Mouse (Mus musculus): ENCODE results near the gene Rhoc.
"Not testable (repeated sequence)": the region's sequence is repeated elsewhere in the genome, so short reads cannot be mapped to it uniquely, and the experiment has no call there.

Rhoc gene

DNA sequence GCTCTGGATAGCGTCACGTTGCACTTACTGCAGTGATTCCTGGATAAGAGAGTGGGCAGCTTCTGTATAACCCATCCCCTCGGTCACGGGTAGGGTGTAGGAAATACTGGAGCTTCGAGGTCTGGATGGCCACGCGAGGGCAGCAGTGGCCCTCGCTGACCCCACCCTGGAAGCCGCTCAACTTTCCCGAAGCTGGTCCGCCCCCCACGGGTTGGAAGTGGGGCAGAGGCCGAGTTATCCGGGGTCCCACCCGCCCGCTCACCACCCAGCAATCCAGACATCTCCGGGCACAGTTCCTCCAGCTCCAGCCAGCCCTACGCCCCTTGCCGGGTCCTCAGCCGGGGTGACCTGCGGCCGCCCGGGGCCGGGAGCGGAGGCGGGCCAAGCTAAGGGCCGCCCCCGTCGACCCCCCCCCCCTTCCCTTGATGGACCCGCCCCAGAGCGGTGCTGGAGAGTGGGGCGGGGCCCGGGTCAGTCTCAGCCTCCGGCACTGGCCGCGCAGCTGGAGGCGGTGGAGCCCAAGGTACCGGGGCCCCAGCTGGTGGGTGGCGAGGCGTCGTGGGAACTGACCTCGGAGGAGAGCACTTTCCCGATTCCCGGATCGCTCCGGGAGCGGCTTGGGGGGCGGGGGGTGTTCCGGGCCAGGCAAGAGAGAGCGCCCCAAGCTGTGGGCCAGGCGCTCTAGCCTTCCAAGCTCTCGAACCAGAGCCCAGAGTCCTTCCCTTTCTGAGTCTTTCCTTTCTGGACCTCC lies 561 bp downstream of the Rhoc start:
- peak; percentile 88 to 94 for DNase-seq

- peak; percentile 53 to 68 for DNase-seq
These were observed 1.1 kb downstream of the Rhoc start for GRCm38 (mm10) chr3:104789312-104789605.

DNA sequence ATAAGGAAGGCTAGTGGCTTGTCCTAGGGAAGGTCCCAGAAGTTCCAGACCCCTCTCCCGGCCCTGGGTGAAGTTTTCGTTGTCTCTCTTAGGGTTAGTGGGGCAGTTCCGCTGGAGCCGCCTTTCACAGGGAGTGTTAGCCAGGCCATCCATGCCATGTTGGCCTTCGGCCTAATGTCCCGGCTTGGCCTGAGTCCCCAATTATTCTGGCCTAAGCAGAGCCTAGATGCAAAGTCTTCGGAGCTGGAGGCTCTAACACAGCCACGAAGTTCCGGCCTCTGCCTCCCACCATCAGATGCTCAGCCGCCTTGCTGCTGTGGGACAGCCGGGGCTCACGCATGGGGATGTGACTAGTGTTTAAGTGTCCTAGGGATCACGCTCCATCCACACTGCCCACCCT lies 1.6 kb downstream of the Rhoc start:
- peak; percentile 42 to 60 for DNase-seq

DNA sequence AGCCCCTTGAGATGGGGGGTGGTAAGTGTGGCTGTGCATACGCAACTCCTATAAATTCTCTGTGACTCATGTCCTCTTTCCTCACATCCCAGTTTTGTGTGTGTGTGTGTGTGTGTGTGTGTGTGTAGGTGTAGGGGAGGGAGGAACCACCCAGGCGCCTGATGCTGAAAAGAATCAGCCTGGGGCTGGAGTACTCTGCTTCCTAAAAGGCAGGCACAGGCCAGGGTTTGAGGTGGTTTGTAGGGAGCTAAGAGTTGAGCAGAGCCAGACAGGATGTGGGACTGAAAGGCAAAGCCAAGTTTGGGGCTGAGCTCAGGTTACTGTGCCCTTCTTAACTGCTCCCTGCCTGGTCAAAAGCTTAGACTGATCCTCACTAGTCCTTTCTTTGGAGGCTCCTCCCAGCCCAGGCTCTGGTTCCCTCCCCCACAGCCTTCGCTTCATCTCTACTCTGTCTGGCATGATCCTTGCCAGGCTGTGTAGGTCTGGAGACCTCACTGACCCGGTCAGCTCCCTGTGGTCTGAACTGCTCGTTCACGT lies 2.3 kb downstream of the Rhoc start:
- peak; percentile 60 to 75 for DNase-seq

DNA sequence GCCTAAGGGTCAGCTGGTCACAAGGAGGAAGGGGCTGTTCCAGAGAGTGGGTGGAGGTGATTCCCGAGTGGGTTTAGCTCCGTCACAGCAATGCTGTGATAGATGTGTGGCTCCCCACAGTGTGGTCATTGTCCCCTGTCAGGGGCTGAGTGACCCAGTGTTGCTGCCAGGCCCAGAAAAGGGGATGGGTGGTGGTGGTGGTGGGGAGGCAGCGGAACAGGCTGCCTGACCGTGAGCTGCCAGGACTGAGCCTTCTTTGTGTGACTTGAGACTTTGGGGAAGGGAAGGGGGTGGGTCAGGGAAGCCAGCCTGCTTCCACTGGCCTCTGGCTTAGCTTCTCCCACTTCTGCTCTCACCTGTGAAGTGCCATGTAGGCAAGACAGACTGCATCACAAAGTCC lies 2.8 kb downstream of the Rhoc start:
- DNase-seq = peak in 1 of 2 experiments; percentile 37

GRCm38 (mm10) chr3:104791671-104792070 lies 3.5 kb downstream of the Rhoc start:
- no peak for DNase-seq

DNA sequence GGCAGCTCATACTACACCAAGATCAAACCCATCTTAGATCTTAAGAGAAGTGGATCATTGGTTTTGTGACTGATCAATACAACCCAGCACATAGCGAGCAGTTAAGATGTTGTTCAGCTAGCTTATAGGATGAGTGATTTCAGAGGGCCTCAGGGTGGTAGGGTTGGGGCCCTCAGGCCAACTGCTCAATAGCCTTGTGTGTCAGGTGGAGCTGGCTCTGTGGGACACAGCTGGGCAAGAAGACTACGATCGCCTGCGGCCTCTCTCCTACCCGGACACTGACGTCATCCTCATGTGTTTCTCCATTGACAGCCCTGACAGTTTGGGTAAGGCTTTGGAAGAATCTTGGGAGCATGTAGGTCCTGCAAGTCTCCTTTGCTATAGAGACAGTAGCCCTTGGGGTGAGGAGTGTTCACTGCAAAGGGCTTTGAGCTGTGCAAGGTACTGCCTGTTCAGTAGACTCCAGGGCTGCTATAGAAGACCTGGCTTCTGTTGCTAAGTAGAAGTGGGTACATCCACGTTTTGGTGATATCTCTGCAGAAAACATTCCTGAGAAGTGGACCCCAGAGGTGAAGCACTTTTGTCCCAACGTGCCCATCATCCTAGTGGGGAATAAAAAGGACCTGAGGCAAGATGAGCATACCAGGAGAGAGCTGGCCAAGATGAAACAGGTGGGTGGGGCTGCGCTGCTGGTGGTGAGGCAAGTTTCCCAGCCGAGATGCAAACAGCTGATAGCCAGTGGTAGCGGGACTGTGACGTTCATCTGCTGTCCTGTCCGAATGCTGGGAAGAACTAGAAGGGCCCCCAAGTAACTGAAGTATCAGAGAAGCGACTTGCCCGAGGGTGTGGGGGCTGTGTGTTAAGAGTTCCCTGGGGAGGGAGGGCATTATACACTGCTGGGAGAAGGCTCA lies 4.4 kb downstream of the Rhoc start:
- DNase-seq = no peak

- DNase-seq = peak; percentile 99
These were observed 6.0 kb downstream of the Rhoc start for GRCm38 (mm10) chr3:104793871-104794828.

GRCm38 (mm10) chr3:104794953-104795470 lies 6.8 kb downstream of the Rhoc start:
- no peak for DNase-seq

DNA sequence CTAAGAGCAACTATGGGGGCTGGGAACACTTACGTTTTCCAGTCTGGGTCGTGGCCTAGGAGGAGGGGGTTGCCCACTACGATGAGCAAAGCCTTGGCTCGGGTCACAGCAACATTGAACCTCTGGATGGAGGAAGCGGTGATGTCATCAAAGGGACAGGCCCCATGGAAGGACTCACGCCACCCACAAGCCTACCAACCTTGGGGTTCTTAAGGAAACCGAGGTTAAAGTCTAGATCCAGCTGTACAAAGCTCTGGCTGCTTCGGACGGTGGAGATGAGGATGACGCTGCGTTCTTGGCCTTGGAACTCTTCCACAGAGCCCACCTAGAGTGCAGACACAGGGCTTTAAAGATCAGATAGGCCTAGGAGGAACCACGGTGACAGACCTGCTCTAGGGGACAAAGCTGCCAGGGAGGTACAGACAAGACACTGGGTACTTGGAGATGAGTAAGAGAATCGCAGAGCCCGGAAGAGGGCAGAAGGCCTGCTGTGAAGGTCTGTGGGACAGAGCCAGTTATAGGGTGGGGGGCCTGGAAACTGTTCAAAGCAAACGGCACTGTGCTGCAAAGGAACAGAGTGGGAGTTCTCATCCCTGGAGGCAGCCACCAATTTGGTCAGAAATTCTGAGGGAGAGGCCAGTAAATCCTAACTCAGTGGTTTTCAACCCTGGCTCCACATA lies 7.6 kb downstream of the Rhoc start:
- DNase-seq = no peak

GRCm38 (mm10) chr3:104796430-104797082 lies 8.4 kb downstream of the Rhoc start:
- DNase-seq = peak; percentile 48 to 62

- no peak for DNase-seq
These were observed 12.5 kb downstream of the Rhoc start for GRCm38 (mm10) chr3:104800681-104801080.

DNA sequence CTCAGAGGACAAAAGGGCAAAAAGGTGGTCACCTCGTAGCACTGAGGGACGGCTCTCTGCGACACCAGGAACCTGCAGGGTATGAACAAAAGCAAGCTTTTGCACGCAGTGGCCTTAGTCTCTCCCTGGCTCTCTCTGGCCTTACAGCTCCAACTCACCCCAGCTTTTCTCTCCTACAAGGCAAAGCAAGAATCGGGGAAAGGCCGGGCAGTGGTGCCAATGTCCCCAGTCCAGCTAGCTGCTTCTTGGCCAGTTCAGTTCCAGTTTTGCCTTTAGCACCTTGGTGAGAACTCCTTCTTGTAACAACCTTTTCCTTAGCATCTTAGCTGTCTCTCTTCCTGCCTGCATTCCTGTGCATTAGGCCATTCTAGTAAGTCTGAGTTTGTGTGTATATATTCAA lies 13.3 kb downstream of the Rhoc start:
- no peak for DNase-seq

- no peak for DNase-seq
These were observed 16.1 kb downstream of the Rhoc start for GRCm38 (mm10) chr3:104804312-104804711.

DNA sequence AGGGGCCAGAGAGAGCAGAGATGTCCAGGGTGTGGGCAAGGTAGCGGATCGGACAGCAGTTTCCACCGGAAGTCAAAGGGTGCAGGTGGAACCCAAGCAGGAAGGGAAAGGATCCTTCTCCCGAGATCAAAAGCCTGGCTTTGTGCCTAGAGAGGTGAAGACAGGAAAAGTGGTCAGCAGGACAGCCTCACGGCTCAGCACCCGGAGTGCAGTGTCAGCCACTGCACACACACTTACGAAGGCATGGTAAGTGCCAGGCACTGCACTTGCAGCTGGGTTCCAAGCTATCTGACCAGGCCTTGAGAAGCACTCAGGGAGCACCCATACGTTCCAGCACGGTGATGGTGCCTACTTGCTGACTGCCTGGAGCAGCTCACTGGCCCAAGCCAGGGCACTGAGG lies 17.4 kb downstream of the Rhoc start:
- DNase-seq = no peak

DNA sequence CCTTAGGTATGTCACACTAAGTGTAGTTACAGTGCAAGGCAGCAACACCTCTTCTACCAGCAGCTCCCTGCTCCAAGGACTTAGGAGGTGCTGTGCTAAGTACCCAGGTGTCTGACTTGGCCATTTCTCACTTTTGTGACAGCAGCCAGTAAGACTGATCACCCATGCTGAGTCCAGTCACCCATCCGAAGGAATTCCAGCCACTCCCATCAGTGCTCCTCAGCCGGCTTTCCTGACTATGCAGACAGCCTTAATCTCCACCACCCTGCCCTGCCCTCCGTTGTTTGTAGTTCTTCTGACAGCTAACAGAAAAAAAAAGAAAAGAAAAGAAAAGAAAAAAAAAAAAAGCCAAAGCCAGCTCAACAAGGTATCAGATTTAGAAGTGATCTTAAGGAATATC lies 23.6 kb downstream of the Rhoc start:
- no peak for DNase-seq

- DNase-seq = no peak
These were observed 24.1 kb downstream of the Rhoc start for GRCm38 (mm10) chr3:104812254-104812653.

DNA sequence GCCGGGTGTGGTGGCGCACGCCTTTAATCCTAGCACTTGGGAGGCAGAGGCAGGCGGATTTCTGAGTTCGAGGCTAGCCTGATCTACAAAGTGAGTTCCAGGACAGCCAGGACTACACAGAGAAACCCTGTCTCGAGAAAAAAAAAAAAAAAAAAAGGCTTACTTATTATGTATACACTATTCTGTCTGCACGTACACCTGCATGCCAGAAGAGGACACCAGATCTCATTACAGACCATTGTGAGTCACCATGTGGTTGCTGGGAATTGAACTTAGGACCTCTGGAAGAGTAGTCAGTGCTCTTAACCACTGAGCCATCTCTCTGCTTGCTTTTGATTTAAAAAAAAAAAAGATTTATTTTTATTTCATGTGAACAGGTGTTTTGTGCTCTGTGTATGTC lies 25.1 kb downstream of the Rhoc start:
- not testable (repeated sequence) for DNase-seq

- DNase-seq = no peak
These were observed 26.6 kb downstream of the Rhoc start for GRCm38 (mm10) chr3:104814746-104815145.

DNA sequence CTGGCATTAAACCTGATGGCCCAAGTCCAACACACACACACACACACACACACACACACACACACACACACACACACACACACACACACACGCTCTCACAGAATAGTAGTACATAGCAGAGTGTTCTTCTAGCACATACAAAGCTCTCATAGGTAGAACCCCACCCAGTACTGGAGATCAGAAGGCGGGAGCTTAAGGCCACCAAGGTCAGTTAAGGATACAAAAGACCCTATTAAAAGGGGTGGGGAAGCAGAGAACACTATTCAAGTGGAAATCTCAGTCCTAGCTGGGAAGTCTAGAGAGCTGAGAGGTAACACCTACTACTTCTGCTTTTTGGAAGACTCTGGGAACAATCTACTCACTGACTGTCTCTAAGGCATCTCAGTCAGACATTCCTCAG lies 27.2 kb downstream of the Rhoc start:
- no peak for DNase-seq

DNA sequence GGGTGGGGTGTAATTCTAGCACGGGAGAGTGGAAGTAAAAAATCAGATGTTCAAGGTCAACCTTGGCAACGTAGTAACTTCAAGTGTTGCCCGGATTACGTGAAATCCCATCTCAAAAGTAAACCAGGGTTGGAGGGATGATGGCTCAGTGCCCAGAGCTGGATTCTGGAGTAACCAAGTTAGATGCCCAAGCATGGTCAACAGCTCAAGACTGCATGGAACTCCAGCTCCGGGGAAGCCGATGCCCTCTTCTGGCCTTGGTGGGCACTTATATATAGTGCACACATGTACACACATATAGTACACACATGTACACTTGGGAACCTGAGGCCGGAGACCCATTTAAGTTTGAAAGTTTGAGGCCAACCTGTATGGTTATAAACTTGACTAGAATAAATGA lies 28.0 kb downstream of the Rhoc start:
- peak in 1 of 2 experiments; percentile 27 for DNase-seq
